Mouse (Mus musculus) kidney, adult 11 months (tissue): ENCODE measurements at regions not wholly inside any gene's neighbourhood (a gene's known extent, or its start where the extent isn't known, plus 50 kb on each side); places are given as distances from the start of the nearest gene placed in this dataset.

Experiments
- DNase-seq: peaks from one replicate; pipeline ENCODE4 v3.0.0; 2022

DNA sequence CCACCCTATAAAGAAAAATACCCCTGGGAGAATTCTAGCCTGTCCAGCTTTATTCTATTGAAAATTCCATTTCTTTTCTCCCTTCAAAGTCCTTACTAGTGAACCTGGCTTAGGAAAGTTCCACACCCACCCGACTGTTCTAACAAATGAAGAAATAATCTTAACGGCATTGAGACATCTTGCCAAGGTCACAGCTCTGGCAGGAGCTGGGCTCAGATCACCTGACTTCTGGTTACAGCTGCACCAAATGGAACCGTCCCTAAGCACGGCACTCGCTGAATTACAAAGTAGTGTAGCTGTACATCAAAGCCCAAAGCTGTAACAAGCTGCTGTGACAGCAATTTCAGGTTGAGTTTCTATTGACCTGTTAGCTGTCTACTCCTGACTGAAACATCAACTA lies 74.2 kb upstream of the Gm6657 start:
- DNase-seq = peak; percentile 61

DNA sequence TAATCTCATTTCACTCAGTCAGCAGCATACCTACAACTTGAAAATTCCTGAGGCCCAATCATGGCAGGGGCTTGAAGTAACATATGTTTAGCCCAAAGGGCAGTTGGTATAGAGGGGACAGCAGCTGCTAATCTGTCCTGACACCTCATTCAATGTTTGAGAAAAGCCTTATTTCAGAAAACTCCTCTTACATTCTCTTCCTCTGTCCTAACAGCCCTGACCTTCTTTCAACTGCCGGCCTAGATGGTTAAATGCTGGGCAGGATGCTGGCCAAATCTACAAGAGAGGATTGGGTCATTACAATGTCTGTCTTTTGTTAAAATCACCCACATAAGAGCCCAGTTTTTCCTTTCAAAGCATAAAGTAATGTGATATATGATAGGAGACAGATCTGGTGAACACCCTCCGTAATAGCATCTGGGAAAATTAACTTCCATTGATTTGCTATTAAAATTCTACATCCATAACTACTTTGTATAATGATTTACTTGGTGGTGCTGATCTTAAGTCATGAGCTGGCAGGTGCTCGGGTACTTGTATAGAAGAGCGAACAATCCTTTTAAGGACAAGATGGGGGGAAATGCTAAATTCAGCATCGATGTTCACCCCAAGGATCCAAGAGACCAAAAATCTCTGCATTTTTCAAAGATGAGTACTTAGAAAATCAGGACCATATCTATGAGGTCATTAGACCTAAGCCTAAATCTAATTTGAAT lies 64.8 kb upstream of the Gm6657 start:
- no peak for DNase-seq

DNA sequence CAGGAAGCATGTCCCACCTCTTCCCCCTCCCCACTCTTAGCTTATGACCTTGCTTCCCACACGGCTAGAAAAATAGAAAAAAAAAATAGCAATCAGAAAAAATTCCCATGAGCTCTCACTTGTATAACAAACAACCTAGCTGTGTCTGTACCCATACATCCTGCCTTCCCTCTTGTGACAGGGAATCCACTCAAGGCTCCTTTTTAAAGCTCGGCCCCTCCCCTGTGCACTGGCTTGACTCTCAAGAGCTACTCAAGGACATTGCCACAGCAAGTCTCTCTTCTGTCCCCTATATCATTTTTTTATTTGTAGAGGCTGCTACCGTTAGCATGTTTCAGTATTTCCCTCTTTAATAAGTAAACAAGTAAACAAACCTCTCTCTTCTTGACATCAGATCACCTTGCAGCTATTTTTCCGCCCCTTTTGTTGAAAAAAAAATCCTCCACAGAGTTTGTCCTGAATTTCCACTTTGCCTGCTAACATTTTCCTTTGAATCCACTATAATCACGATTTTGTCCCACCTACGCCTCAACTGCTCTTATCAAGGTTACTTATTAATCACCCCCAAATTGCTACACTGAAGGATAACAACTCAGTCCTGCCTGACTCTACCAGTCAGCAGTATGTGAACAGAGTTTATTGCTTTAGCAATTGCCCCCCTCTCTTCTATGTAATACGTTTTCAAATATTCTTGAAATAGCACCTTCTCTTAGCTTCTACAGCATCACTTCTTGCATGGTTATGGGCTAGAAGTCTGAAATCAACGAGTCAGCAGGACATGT lies 61.8 kb upstream of the Gm6657 start:
- DNase-seq = no peak

DNA sequence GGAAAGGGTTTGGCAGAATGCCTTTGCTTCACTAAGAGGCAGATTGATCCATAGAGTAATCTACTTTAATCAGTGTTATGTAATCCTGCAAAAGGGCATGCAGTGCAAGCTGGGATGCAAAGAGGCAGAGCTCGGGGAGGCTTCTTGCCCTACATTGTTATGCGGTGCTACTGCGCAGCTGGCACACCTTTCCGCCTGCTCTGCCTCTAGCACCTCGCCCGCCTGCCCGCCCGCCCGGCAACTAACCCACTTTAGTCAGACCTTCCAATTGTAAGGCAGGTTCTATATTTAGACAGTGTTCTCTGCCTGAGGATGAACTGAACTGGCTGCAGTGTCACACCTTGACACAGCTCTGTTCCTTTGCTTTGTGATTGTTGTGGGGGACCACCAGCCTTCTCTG lies 60.7 kb upstream of the Gm6657 start:
- DNase-seq = no peak

- DNase-seq = no peak
Measured at GRCm38 (mm10) chr12:78133984-78134383, 60.1 kb upstream of the Gm6657 start.

GRCm38 (mm10) chr12:78137196-78137595 lies 56.8 kb upstream of the Gm6657 start:
- no peak for DNase-seq

- DNase-seq = no peak
Measured at GRCm38 (mm10) chr12:78138467-78138866, 55.6 kb upstream of the Gm6657 start.
